Mouse (Mus musculus): Measurements from ENCODE around the gene Amdhd1. TPM values are rescaled to one million over a fixed set of nuclear protein-coding genes. Genes with fewer than 3 reads are reported as not detected.
"Not testable (repeated sequence)": the region's sequence is repeated elsewhere in the genome, so short reads cannot be mapped to it uniquely, and the experiment has no call there.

Gene Amdhd1
- polyA plus RNA-seq (2012; ENCODE audit: insufficient read depth, insufficient read length, missing spikeins) = not detected in 2 replicates

- 0 out of 2 replicates have a peak, but pooled peaks cover 3% of the 10 kb centered on the region for H3K4me1 ChIP-seq (ENCODE audit: control insufficient read depth, insufficient read depth, insufficient read length, low read length)
- no peak within 1 kb of the TSS for H3K27ac ChIP-seq (replicated peaks; ENCODE audit: low read depth, low read length)
- peak within 1 kb of the TSS; percentile 47 for H3K4me3 ChIP-seq (ENCODE audit: insufficient read depth, low read depth, low read length)
Observed at GRCm38 (mm10) chr10:93539775-93540430, at the start of gene Amdhd1. Amdhd1 (minus strand) TSS chr10:93540033.

- Histone ChIP-seq H3K4me3 (ENCODE audit: insufficient read depth, low read depth, low read length) (peak within 1 kb of the TSS; percentile 78), H3K27ac (replicated peaks; ENCODE audit: low read depth, low read length) (no peak within 1 kb of the TSS), H3K4me1 (ENCODE audit: control insufficient read depth, insufficient read depth, insufficient read length, low read length) (peaks cover 3% of the 10 kb centered on the region; the same call in 1 of the 2 replicates)
Observed at GRCm38 (mm10) chr10:93589281-93589848, 49.5 kb upstream of the Amdhd1 start, which contains the start of gene Snrpf. Snrpf (minus strand) TSS chr10:93589706.

- no peak overlapping the region for H3K27ac ChIP-seq (replicated peaks; ENCODE audit: low read depth, low read length)
- peak overlapping the region; percentile 78 for H3K4me3 ChIP-seq (ENCODE audit: insufficient read depth, low read depth, low read length)
- H3K4me1 ChIP-seq (ENCODE audit: control insufficient read depth, insufficient read depth, insufficient read length, low read length) = peaks cover 3% of the 10 kb centered on the region; the same call in 1 of the 2 replicates
Observed at GRCm38 (mm10) chr10:93588796-93589195, 49.0 kb upstream of the Amdhd1 start.

GRCm38 (mm10) chr10:93577271-93577886, 37.5 kb upstream of the Amdhd1 start:
- Histone ChIP-seq H3K4me3 (ENCODE audit: insufficient read depth, low read depth, low read length) (no peak overlapping the region), H3K27ac (replicated peaks; ENCODE audit: low read depth, low read length) (no peak overlapping the region), H3K4me1 (ENCODE audit: control insufficient read depth, insufficient read depth, insufficient read length, low read length) (no peaks in the 10 kb centered on the region)

GRCm38 (mm10) chr10:93575960-93576359, 36.1 kb upstream of the Amdhd1 start:
- no peaks in the 10 kb centered on the region for H3K4me1 ChIP-seq (ENCODE audit: control insufficient read depth, insufficient read depth, insufficient read length, low read length)
- no peak overlapping the region for H3K4me3 ChIP-seq (ENCODE audit: insufficient read depth, low read depth, low read length)
- H3K27ac ChIP-seq (replicated peaks; ENCODE audit: low read depth, low read length) = no peak overlapping the region

GRCm38 (mm10) chr10:93574966-93575365, 35.1 kb upstream of the Amdhd1 start:
- Histone ChIP-seq H3K4me3 (ENCODE audit: insufficient read depth, low read depth, low read length) (no peak overlapping the region), H3K27ac (replicated peaks; ENCODE audit: low read depth, low read length) (no peak overlapping the region), H3K4me1 (ENCODE audit: control insufficient read depth, insufficient read depth, insufficient read length, low read length) (no peaks in the 10 kb centered on the region)

GRCm38 (mm10) chr10:93572209-93572608, 32.4 kb upstream of the Amdhd1 start:
- Histone ChIP-seq H3K27ac (replicated peaks; ENCODE audit: low read depth, low read length) (no peak overlapping the region), H3K4me1 (ENCODE audit: control insufficient read depth, insufficient read depth, insufficient read length, low read length) (no peaks in the 10 kb centered on the region)

GRCm38 (mm10) chr10:93568671-93569070, 28.8 kb upstream of the Amdhd1 start:
- H3K4me1 ChIP-seq (ENCODE audit: control insufficient read depth, insufficient read depth, insufficient read length, low read length) = no peaks in the 10 kb centered on the region
- H3K27ac ChIP-seq (replicated peaks; ENCODE audit: low read depth, low read length) = no peak overlapping the region
- H3K4me3 ChIP-seq (ENCODE audit: insufficient read depth, low read depth, low read length) = no peak overlapping the region

More at GRCm38 (mm10) chr10:93572209-93572608, 32.4 kb upstream of the Amdhd1 start:
- H3K4me3 ChIP-seq (ENCODE audit: insufficient read depth, low read depth, low read length) = no peak overlapping the region

- Histone ChIP-seq H3K4me1 (ENCODE audit: control insufficient read depth, insufficient read depth, insufficient read length, low read length) (no peaks in the 10 kb centered on the region), H3K4me3 (ENCODE audit: insufficient read depth, low read depth, low read length) (no peak overlapping the region), H3K27ac (replicated peaks; ENCODE audit: low read depth, low read length) (no peak overlapping the region)
Observed at GRCm38 (mm10) chr10:93567841-93568566, 28.2 kb upstream of the Amdhd1 start.

GRCm38 (mm10) chr10:93567066-93567465, 27.2 kb upstream of the Amdhd1 start:
- Histone ChIP-seq H3K4me1 (ENCODE audit: control insufficient read depth, insufficient read depth, insufficient read length, low read length) (no peaks in the 10 kb centered on the region), H3K4me3 (ENCODE audit: insufficient read depth, low read depth, low read length) (no peak overlapping the region), H3K27ac (replicated peaks; ENCODE audit: low read depth, low read length) (no peak overlapping the region)

GRCm38 (mm10) chr10:93564518-93565090, 24.8 kb upstream of the Amdhd1 start:
- H3K27ac ChIP-seq (replicated peaks; ENCODE audit: low read depth, low read length) = no peak overlapping the region
- no peaks in the 10 kb centered on the region for H3K4me1 ChIP-seq (ENCODE audit: control insufficient read depth, insufficient read depth, insufficient read length, low read length)
- H3K4me3 ChIP-seq (ENCODE audit: insufficient read depth, low read depth, low read length) = no peak overlapping the region

GRCm38 (mm10) chr10:93559786-93560185, 20.0 kb upstream of the Amdhd1 start:
- H3K4me3 ChIP-seq (ENCODE audit: insufficient read depth, low read depth, low read length) = no peak overlapping the region
- no peak overlapping the region for H3K27ac ChIP-seq (replicated peaks; ENCODE audit: low read depth, low read length)
- no peaks in the 10 kb centered on the region for H3K4me1 ChIP-seq (ENCODE audit: control insufficient read depth, insufficient read depth, insufficient read length, low read length)

- H3K4me1 ChIP-seq (ENCODE audit: control insufficient read depth, insufficient read depth, insufficient read length, low read length); H3K27ac ChIP-seq (replicated peaks; ENCODE audit: low read depth, low read length); H3K4me3 ChIP-seq (ENCODE audit: insufficient read depth, low read depth, low read length): not testable (repeated sequence)
Observed at GRCm38 (mm10) chr10:93557971-93558370, 18.1 kb upstream of the Amdhd1 start.

GRCm38 (mm10) chr10:93552596-93552995, 12.8 kb upstream of the Amdhd1 start:
- no peak overlapping the region for H3K4me3 ChIP-seq (ENCODE audit: insufficient read depth, low read depth, low read length)

GRCm38 (mm10) chr10:93549821-93550220, 10.0 kb upstream of the Amdhd1 start:
- Histone ChIP-seq H3K27ac (replicated peaks; ENCODE audit: low read depth, low read length) (no peak overlapping the region), H3K4me1 (ENCODE audit: control insufficient read depth, insufficient read depth, insufficient read length, low read length) (no peaks in the 10 kb centered on the region), H3K4me3 (ENCODE audit: insufficient read depth, low read depth, low read length) (no peak overlapping the region)

More at GRCm38 (mm10) chr10:93552596-93552995, 12.8 kb upstream of the Amdhd1 start:
- no peak overlapping the region for H3K27ac ChIP-seq (replicated peaks; ENCODE audit: low read depth, low read length)
- H3K4me1 ChIP-seq (ENCODE audit: control insufficient read depth, insufficient read depth, insufficient read length, low read length) = no peaks in the 10 kb centered on the region
